Mouse (Mus musculus): ENCODE data around the gene Cyp8b1. TPM values are rescaled to one million over a fixed set of nuclear protein-coding genes. Genes with fewer than 3 reads are reported as not detected.

Gene Cyp8b1
- polyA plus RNA-seq, 1 experiment from 2014 or later, result not detected

- H3K4me2 ChIP-seq (replicated peaks), result no peak overlapping the region
- WGBS, result 79% methylated on average over 4 of the region's 4 CpGs
- no peak for ATAC-seq (replicated peaks)
- no peaks in the 10 kb centered on the region for H3K27me3 ChIP-seq
- no peaks in the 10 kb centered on the region for H3K36me3 ChIP-seq
- H3K9ac ChIP-seq (replicated peaks), result no peak overlapping the region
- no peaks in the 10 kb centered on the region for H3K9me3 ChIP-seq
- no peaks in the 10 kb centered on the region for H3K4me1 ChIP-seq
- H3K27ac ChIP-seq (replicated peaks), result no peak overlapping the region
- no peak overlapping the region for H3K4me3 ChIP-seq
Observed at GRCm38 (mm10) chr9:121912786-121913185, 3.3 kb downstream of the Cyp8b1 start.

- Histone ChIP-seq H3K9ac (replicated peaks) (no peak overlapping the region), H3K9me3 (no peaks in the 10 kb centered on the region), H3K36me3 (no peaks in the 10 kb centered on the region), H3K27me3 (no peaks in the 10 kb centered on the region), H3K4me3 (no peak overlapping the region), H3K4me1 (no peaks in the 10 kb centered on the region), H3K4me2 (replicated peaks) (no peak overlapping the region), H3K27ac (replicated peaks) (no peak overlapping the region)
- 92% methylated on average over 7 of the region's 7 CpGs for WGBS
- no peak for ATAC-seq (replicated peaks)
Observed at GRCm38 (mm10) chr9:121911196-121911595, 4.9 kb downstream of the Cyp8b1 start.

- Histone ChIP-seq H3K4me1 (no peaks in the 10 kb centered on the region), H3K4me2 (replicated peaks) (no peak overlapping the region), H3K36me3 (no peaks in the 10 kb centered on the region), H3K9ac (replicated peaks) (no peak overlapping the region), H3K27ac (replicated peaks) (no peak overlapping the region), H3K9me3 (no peaks in the 10 kb centered on the region), H3K4me3 (no peak overlapping the region), H3K27me3 (no peaks in the 10 kb centered on the region)
- WGBS, result 73% methylated on average over 6 of the region's 6 CpGs
- ATAC-seq (replicated peaks), result no peak
Observed at GRCm38 (mm10) chr9:121909635-121910034, 6.5 kb downstream of the Cyp8b1 start.

- Histone ChIP-seq H3K36me3 (no peaks in the 10 kb centered on the region), H3K4me3 (no peak overlapping the region), H3K9ac (replicated peaks) (no peak overlapping the region), H3K27me3 (no peaks in the 10 kb centered on the region), H3K27ac (replicated peaks) (no peak overlapping the region), H3K9me3 (no peaks in the 10 kb centered on the region), H3K4me1 (no peaks in the 10 kb centered on the region), H3K4me2 (replicated peaks) (no peak overlapping the region)
- WGBS, result 93% methylated on average over 17 of the region's 17 CpGs
- ATAC-seq (replicated peaks), result no peak
Observed at GRCm38 (mm10) chr9:121908321-121908720, 7.8 kb downstream of the Cyp8b1 start.

- Histone ChIP-seq H3K9me3 (no peaks in the 10 kb centered on the region), H3K27me3 (no peaks in the 10 kb centered on the region), H3K4me2 (replicated peaks) (no peak overlapping the region), H3K36me3 (no peaks in the 10 kb centered on the region), H3K4me1 (no peaks in the 10 kb centered on the region), H3K4me3 (no peak overlapping the region), H3K27ac (replicated peaks) (no peak overlapping the region), H3K9ac (replicated peaks) (no peak overlapping the region)
- 77% methylated on average over 10 of the region's 10 CpGs for WGBS
- no peak for ATAC-seq (replicated peaks)
Observed at GRCm38 (mm10) chr9:121907356-121908070, 8.6 kb downstream of the Cyp8b1 start.

GRCm38 (mm10) chr9:121906456-121906855, 9.6 kb downstream of the Cyp8b1 start:
- H3K9ac ChIP-seq (replicated peaks), result no peak overlapping the region
- H3K36me3 ChIP-seq, result no peaks in the 10 kb centered on the region
- 89% methylated on average over 5 of the region's 5 CpGs for WGBS
- no peak overlapping the region for H3K4me2 ChIP-seq (replicated peaks)
- no peak overlapping the region for H3K27ac ChIP-seq (replicated peaks)
- H3K4me1 ChIP-seq, result no peaks in the 10 kb centered on the region
- no peak for ATAC-seq (replicated peaks)
- no peak overlapping the region for H3K4me3 ChIP-seq
- no peaks in the 10 kb centered on the region for H3K27me3 ChIP-seq
- H3K9me3 ChIP-seq, result no peaks in the 10 kb centered on the region

GRCm38 (mm10) chr9:121905556-121906185, 10.4 kb downstream of the Cyp8b1 start:
- H3K4me2 ChIP-seq (replicated peaks), result no peak overlapping the region
- 73% methylated on average over 4 of the region's 4 CpGs for WGBS

GRCm38 (mm10) chr9:121904946-121905345, 11.2 kb downstream of the Cyp8b1 start:
- no peak overlapping the region for H3K9ac ChIP-seq (replicated peaks)

More at GRCm38 (mm10) chr9:121905556-121906185, 10.4 kb downstream of the Cyp8b1 start:
- Histone ChIP-seq H3K27ac (replicated peaks) (no peak overlapping the region), H3K4me3 (no peak overlapping the region), H3K27me3 (no peaks in the 10 kb centered on the region), H3K9ac (replicated peaks) (no peak overlapping the region), H3K36me3 (no peaks in the 10 kb centered on the region), H3K4me1 (no peaks in the 10 kb centered on the region), H3K9me3 (no peaks in the 10 kb centered on the region)
- no peak for ATAC-seq (replicated peaks)

GRCm38 (mm10) chr9:121904319-121904718, 11.8 kb downstream of the Cyp8b1 start:
- no peak for ATAC-seq (replicated peaks)
- Histone ChIP-seq H3K36me3 (no peaks in the 10 kb centered on the region), H3K4me3 (no peak overlapping the region), H3K4me1 (no peaks in the 10 kb centered on the region), H3K27ac (replicated peaks) (no peak overlapping the region), H3K9me3 (no peaks in the 10 kb centered on the region), H3K27me3 (no peaks in the 10 kb centered on the region), H3K4me2 (replicated peaks) (no peak overlapping the region), H3K9ac (replicated peaks) (no peak overlapping the region)
- 80% methylated on average over 4 of the region's 4 CpGs for WGBS

More at GRCm38 (mm10) chr9:121904946-121905345, 11.2 kb downstream of the Cyp8b1 start:
- Histone ChIP-seq H3K4me1 (no peaks in the 10 kb centered on the region), H3K36me3 (no peaks in the 10 kb centered on the region), H3K27ac (replicated peaks) (no peak overlapping the region), H3K9me3 (no peaks in the 10 kb centered on the region), H3K4me2 (replicated peaks) (no peak overlapping the region), H3K4me3 (no peak overlapping the region), H3K27me3 (no peaks in the 10 kb centered on the region)
- ATAC-seq (replicated peaks), result no peak
- 90% methylated on average over 7 of the region's 7 CpGs for WGBS

- Histone ChIP-seq H3K9ac (replicated peaks) (no peak overlapping the region), H3K4me2 (replicated peaks) (no peak overlapping the region), H3K4me3 (no peak overlapping the region), H3K27me3 (no peaks in the 10 kb centered on the region), H3K4me1 (no peaks in the 10 kb centered on the region), H3K9me3 (no peaks in the 10 kb centered on the region), H3K36me3 (no peaks in the 10 kb centered on the region), H3K27ac (replicated peaks) (no peak overlapping the region)
- WGBS, result 79% methylated on average over 8 of the region's 8 CpGs
- ATAC-seq (replicated peaks), result no peak
Observed at GRCm38 (mm10) chr9:121903476-121904305, 12.4 kb downstream of the Cyp8b1 start.

- no peak overlapping the region for H3K4me3 ChIP-seq
- no peak overlapping the region for H3K9ac ChIP-seq (replicated peaks)
- no peaks in the 10 kb centered on the region for H3K4me1 ChIP-seq
- ATAC-seq (replicated peaks), result no peak
- H3K27ac ChIP-seq (replicated peaks), result no peak overlapping the region
- no peaks in the 10 kb centered on the region for H3K9me3 ChIP-seq
- no peaks in the 10 kb centered on the region for H3K27me3 ChIP-seq
- no peak overlapping the region for H3K4me2 ChIP-seq (replicated peaks)
- no peaks in the 10 kb centered on the region for H3K36me3 ChIP-seq
- WGBS, result 77% methylated on average over 5 of the region's 5 CpGs
Observed at GRCm38 (mm10) chr9:121901710-121902700, 14.1 kb downstream of the Cyp8b1 start.
